ENCODE assay signal across 23 mouse cellular contexts in the genomic region with DNA sequence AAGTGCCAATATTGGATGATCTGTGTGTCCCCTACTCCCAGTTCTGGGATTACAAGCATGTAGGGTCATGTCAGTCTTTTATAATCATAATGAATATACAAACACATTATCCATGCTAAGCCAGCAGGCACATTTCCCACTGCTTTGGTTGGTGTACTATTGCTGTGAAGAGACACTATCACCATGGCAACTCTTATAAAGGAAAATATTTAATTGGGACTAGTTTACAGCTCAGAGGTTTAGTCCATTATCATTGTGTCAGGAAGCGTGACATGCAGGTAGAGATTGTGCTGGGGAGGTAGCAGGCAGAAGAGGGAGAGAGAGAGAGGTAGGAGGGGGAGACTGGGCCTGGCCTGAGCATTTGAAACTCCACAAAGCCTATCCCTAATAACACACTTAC. TPM values are rescaled to one million over a fixed set of nuclear protein-coding genes. Genes with fewer than 3 reads are reported as not detected.
DNase-seq lines count a peak whose midpoint lies in the region; ATAC-seq and TF ChIP-seq lines count a peak whose summit lies in the region.
"Had no signal": no experiment of that assay in that cellular context is flagged by ENCODE, and none has a peak within 500 bp of the region (broad histone marks: within the 10 kb centered on the region; RNA-seq: fewer than 3 reads in every experiment).

No protein-coding gene starts in this region.

- H3K27me3 ChIP-seq in forebrain, postnatal 0 days (ENCODE audit: insufficient read depth, low read length): no peaks in the 10 kb centered on the region
- no peaks in the 10 kb centered on the region for H3K27me3 ChIP-seq in forebrain, embryonic 13.5 days
- H3K27me3 ChIP-seq in midbrain, embryonic 14.5 days (ENCODE audit: control insufficient read depth, insufficient read depth, low read length): no peaks in the 10 kb centered on the region
- H3K27me3 ChIP-seq in midbrain, embryonic 10.5 days (ENCODE audit: low read depth, poor library complexity, severe bottlenecking): no peaks in the 10 kb centered on the region
- H3K27me3 ChIP-seq: embryonic facial prominence, embryonic 13.5 days; heart, embryonic 13.5 days had no signal

- 29% methylated on average over 1 of the region's 1 CpGs for WGBS in forebrain, postnatal 0 days
- WGBS in forebrain, embryonic 13.5 days: 19% methylated on average over 1 of the region's 1 CpGs
- WGBS in midbrain, embryonic 14.5 days: 50% methylated on average over 1 of the region's 1 CpGs
- WGBS in midbrain, embryonic 10.5 days: 80% methylated on average over 1 of the region's 1 CpGs

- no peak overlapping the region for H3K4me2 ChIP-seq in forebrain, postnatal 0 days (ENCODE audit: low read depth)
- no peak overlapping the region for H3K4me2 ChIP-seq in forebrain, embryonic 13.5 days
- no peak overlapping the region for H3K4me2 ChIP-seq in midbrain, embryonic 14.5 days (ENCODE audit: low read length)
- H3K4me2 ChIP-seq: embryonic facial prominence, embryonic 13.5 days; heart, embryonic 13.5 days had no signal

- no peak overlapping the region for H3K4me3 ChIP-seq in forebrain, postnatal 0 days (ENCODE audit: low read depth, low read length)
- H3K4me3 ChIP-seq in forebrain, embryonic 13.5 days: no peak overlapping the region
- no peak overlapping the region for H3K4me3 ChIP-seq in midbrain, embryonic 14.5 days (replicated peaks; ENCODE audit: low read depth, low read length)
- no peak overlapping the region for H3K4me3 ChIP-seq in midbrain, embryonic 10.5 days
- H3K4me3 ChIP-seq: embryonic facial prominence, embryonic 13.5 days; heart, embryonic 13.5 days had no signal

- no peaks in the 10 kb centered on the region for H3K36me3 ChIP-seq in forebrain, postnatal 0 days (ENCODE audit: insufficient read depth)
- no peaks in the 10 kb centered on the region for H3K36me3 ChIP-seq in forebrain, embryonic 13.5 days (ENCODE audit: poor library complexity, severe bottlenecking)
- H3K36me3 ChIP-seq in midbrain, embryonic 14.5 days (ENCODE audit: control insufficient read depth, insufficient read depth, low read length): no peaks in the 10 kb centered on the region
- no peaks in the 10 kb centered on the region for H3K36me3 ChIP-seq in midbrain, embryonic 10.5 days
- H3K36me3 ChIP-seq: embryonic facial prominence, embryonic 13.5 days; heart, embryonic 13.5 days had no signal

- DNase-seq in forebrain, postnatal 0 days: no peak
- DNase-seq in midbrain, embryonic 14.5 days: peak; percentile 1
- DNase-seq in midbrain, embryonic 10.5 days (ENCODE audit: low spot score): no peak
- DNase-seq in brain, adult 2 months (ENCODE audit: low read depth, low spot score): peak; percentile 4
- DNase-seq in brain, embryonic 18.5 days (ENCODE audit: low read depth, low spot score): peak; percentile 0
- DNase-seq in adrenal gland, adult 18-20 months (ENCODE audit: low spot score in 2 of 2): no peak
- DNase-seq in kidney, postnatal 14 days: no peak
- DNase-seq: adrenal gland, adult 8-10 months; adrenal gland, postnatal 36 days; cerebellum, adult 18-20 months; cerebellum, adult 9-11 months; cerebellum, postnatal 36 days; gastrocnemius, postnatal 36 days; heart, adult 11 months; heart, postnatal 36 days; kidney, adult 2 months had no signal

- peak; percentile 73 for ATAC-seq in forebrain, postnatal 0 days
- ATAC-seq in forebrain, embryonic 13.5 days: no peak
- ATAC-seq in midbrain, embryonic 14.5 days (ENCODE audit: low FRiP score, low TSS enrichment): no peak
- ATAC-seq: intestine, embryonic 16.5 days had no signal

- H3K4me1 ChIP-seq in forebrain, postnatal 0 days (ENCODE audit: insufficient read depth): no peaks in the 10 kb centered on the region
- no peaks in the 10 kb centered on the region for H3K4me1 ChIP-seq in forebrain, embryonic 13.5 days
- no peaks in the 10 kb centered on the region for H3K4me1 ChIP-seq in midbrain, embryonic 14.5 days (ENCODE audit: control insufficient read depth, insufficient read depth, low read length)
- H3K4me1 ChIP-seq in midbrain, embryonic 10.5 days: no peaks in the 10 kb centered on the region
- H3K4me1 ChIP-seq: embryonic facial prominence, embryonic 13.5 days; heart, embryonic 13.5 days had no signal

- TF ChIP-seq CTCF in forebrain, postnatal 0 days (IDR thresholded peaks at IDR 0.05; ENCODE audit: low read depth): no peak

- no peak overlapping the region for H3K27ac ChIP-seq in forebrain, postnatal 0 days (ENCODE audit: low read depth, low read length)
- H3K27ac ChIP-seq in forebrain, embryonic 13.5 days: no peak overlapping the region
- no peak overlapping the region for H3K27ac ChIP-seq in midbrain, embryonic 14.5 days (replicated peaks; ENCODE audit: low read depth, low read length)
- H3K27ac ChIP-seq in midbrain, embryonic 10.5 days (replicated peaks): no peak overlapping the region
- H3K27ac ChIP-seq: embryonic facial prominence, embryonic 13.5 days; heart, embryonic 13.5 days had no signal

- H3K9me3 ChIP-seq in forebrain, postnatal 0 days (ENCODE audit: low read length): no peaks in the 10 kb centered on the region
- no peaks in the 10 kb centered on the region for H3K9me3 ChIP-seq in forebrain, embryonic 13.5 days (replicated peaks)
- H3K9me3 ChIP-seq in midbrain, embryonic 14.5 days (ENCODE audit: control insufficient read depth, low read length): no peaks in the 10 kb centered on the region
- H3K9me3 ChIP-seq in midbrain, embryonic 10.5 days (replicated peaks): no peaks in the 10 kb centered on the region; the same call in 1 of the 2 replicates
- H3K9me3 ChIP-seq: embryonic facial prominence, embryonic 13.5 days; heart, embryonic 13.5 days had no signal

- no peak overlapping the region for H3K9ac ChIP-seq in forebrain, postnatal 0 days
- no peak overlapping the region for H3K9ac ChIP-seq in forebrain, embryonic 13.5 days
- no peak overlapping the region for H3K9ac ChIP-seq in midbrain, embryonic 14.5 days (replicated peaks; ENCODE audit: low read length)
- H3K9ac ChIP-seq: embryonic facial prominence, embryonic 13.5 days; heart, embryonic 13.5 days had no signal

RNA-seq across cellular contexts. Expression of a gene that starts 17.2 kb away (rescaled TPM):
- total RNA-seq in forebrain, postnatal 0 days (2014; rRNA removed): not detected in 2 replicates
- polyA plus RNA-seq in forebrain, postnatal 0 days (2015; fragmentation: Nextera tagmentation; extraction: Ambion mirVana): not detected in 2 replicates
- polyA plus RNA-seq in forebrain, embryonic 13.5 days (2015; fragmentation: Nextera tagmentation; extraction: Ambion mirVana): not detected in 2 replicates
- polyA plus RNA-seq in midbrain, embryonic 14.5 days (2014; fragmentation: Nextera tagmentation; extraction: Ambion mirVana): not detected in 2 replicates
- polyA plus RNA-seq in midbrain, embryonic 10.5 days (2016; fragmentation: Nextera tagmentation; extraction: Ambion mirVana): not detected in 2 replicates
- not detected for total RNA-seq in adrenal gland, adult 18-20 months (2021)
- total RNA-seq: adrenal gland, adult 8-10 months; adrenal gland, postnatal 36 days; gastrocnemius, adult 8-10 months; gastrocnemius, postnatal 36 days; heart, postnatal 36 days had no signal
- polyA plus RNA-seq: embryonic facial prominence, embryonic 13.5 days; heart, embryonic 13.5 days; heart, postnatal 0 days; intestine, embryonic 16.5 days; kidney, adult 2 months had no signal

RNA-seq across cellular contexts. Expression of a gene that starts 29.5 kb away (rescaled TPM):
- total RNA-seq in forebrain, postnatal 0 days (2014; rRNA removed): not detected in 2 replicates
- not detected in 2 replicates for polyA plus RNA-seq in forebrain, postnatal 0 days (2015; fragmentation: Nextera tagmentation; extraction: Ambion mirVana)
- not detected in 2 replicates for polyA plus RNA-seq in forebrain, embryonic 13.5 days (2015; fragmentation: Nextera tagmentation; extraction: Ambion mirVana)
- polyA plus RNA-seq in midbrain, embryonic 14.5 days (2014; fragmentation: Nextera tagmentation; extraction: Ambion mirVana): not detected in 2 replicates
- polyA plus RNA-seq in midbrain, embryonic 10.5 days (2016; fragmentation: Nextera tagmentation; extraction: Ambion mirVana): not detected in 2 replicates
- not detected for total RNA-seq in adrenal gland, adult 18-20 months (2021)
- total RNA-seq: adrenal gland, adult 8-10 months; adrenal gland, postnatal 36 days; gastrocnemius, adult 8-10 months; gastrocnemius, postnatal 36 days; heart, postnatal 36 days had no signal
- polyA plus RNA-seq: embryonic facial prominence, embryonic 13.5 days; heart, embryonic 13.5 days; heart, postnatal 0 days; intestine, embryonic 16.5 days; kidney, adult 2 months had no signal

RNA-seq across cellular contexts. Expression of a gene that starts 39.7 kb away (rescaled TPM):
- not detected in 2 replicates for total RNA-seq in forebrain, postnatal 0 days (2014; rRNA removed)
- polyA plus RNA-seq in forebrain, postnatal 0 days (2015; fragmentation: Nextera tagmentation; extraction: Ambion mirVana): not detected in 2 replicates
- polyA plus RNA-seq in forebrain, embryonic 13.5 days (2015; fragmentation: Nextera tagmentation; extraction: Ambion mirVana): not detected in 2 replicates
- not detected in 2 replicates for polyA plus RNA-seq in midbrain, embryonic 14.5 days (2014; fragmentation: Nextera tagmentation; extraction: Ambion mirVana)
- polyA plus RNA-seq in midbrain, embryonic 10.5 days (2016; fragmentation: Nextera tagmentation; extraction: Ambion mirVana): not detected in 2 replicates
- total RNA-seq in adrenal gland, adult 18-20 months (2021): not detected
- total RNA-seq: adrenal gland, adult 8-10 months; adrenal gland, postnatal 36 days; gastrocnemius, adult 8-10 months; gastrocnemius, postnatal 36 days; heart, postnatal 36 days had no signal
- polyA plus RNA-seq: embryonic facial prominence, embryonic 13.5 days; heart, embryonic 13.5 days; heart, postnatal 0 days; intestine, embryonic 16.5 days; kidney, adult 2 months had no signal

RNA-seq across cellular contexts. Expression of a gene that starts 46.7 kb away (rescaled TPM):
- not detected in 2 replicates for total RNA-seq in forebrain, postnatal 0 days (2014; rRNA removed)
- polyA plus RNA-seq in forebrain, postnatal 0 days (2015; fragmentation: Nextera tagmentation; extraction: Ambion mirVana): not detected in 2 replicates
- not detected in 2 replicates for polyA plus RNA-seq in forebrain, embryonic 13.5 days (2015; fragmentation: Nextera tagmentation; extraction: Ambion mirVana)
- not detected in 2 replicates for polyA plus RNA-seq in midbrain, embryonic 14.5 days (2014; fragmentation: Nextera tagmentation; extraction: Ambion mirVana)
- not detected in 2 replicates for polyA plus RNA-seq in midbrain, embryonic 10.5 days (2016; fragmentation: Nextera tagmentation; extraction: Ambion mirVana)
- not detected for total RNA-seq in adrenal gland, adult 18-20 months (2021)
- total RNA-seq: adrenal gland, adult 8-10 months; adrenal gland, postnatal 36 days; gastrocnemius, adult 8-10 months; gastrocnemius, postnatal 36 days; heart, postnatal 36 days had no signal
- polyA plus RNA-seq: embryonic facial prominence, embryonic 13.5 days; heart, embryonic 13.5 days; heart, postnatal 0 days; intestine, embryonic 16.5 days; kidney, adult 2 months had no signal

RNA-seq across cellular contexts. Expression of a gene that starts 53.3 kb away (rescaled TPM):
- total RNA-seq in forebrain, postnatal 0 days (2014; rRNA removed): not detected in 2 replicates
- polyA plus RNA-seq in forebrain, postnatal 0 days (2015; fragmentation: Nextera tagmentation; extraction: Ambion mirVana): not detected in 2 replicates
- not detected in 2 replicates for polyA plus RNA-seq in forebrain, embryonic 13.5 days (2015; fragmentation: Nextera tagmentation; extraction: Ambion mirVana)
- not detected in 2 replicates for polyA plus RNA-seq in midbrain, embryonic 14.5 days (2014; fragmentation: Nextera tagmentation; extraction: Ambion mirVana)
- not detected in 2 replicates for polyA plus RNA-seq in midbrain, embryonic 10.5 days (2016; fragmentation: Nextera tagmentation; extraction: Ambion mirVana)
- not detected for total RNA-seq in adrenal gland, adult 18-20 months (2021)
- total RNA-seq: adrenal gland, adult 8-10 months; adrenal gland, postnatal 36 days; ES-E14; gastrocnemius, adult 8-10 months; gastrocnemius, postnatal 36 days; heart, postnatal 36 days had no signal
- polyA plus RNA-seq: embryonic facial prominence, embryonic 13.5 days; heart, embryonic 13.5 days; heart, postnatal 0 days; intestine, embryonic 16.5 days; kidney, adult 2 months had no signal

Comparison
In these comparisons a context has a peak if more than half of its experiments do, and no peak if none do; other contexts are left out.
1. DNase-seq: peak in midbrain, embryonic 14.5 days (single experiment), brain, adult 2 months (single experiment) and brain, embryonic 18.5 days (single experiment); none in forebrain, postnatal 0 days (single experiment), midbrain, embryonic 10.5 days (single experiment), adrenal gland, adult 18-20 months (0 of 2) and kidney, postnatal 14 days (single experiment).